Mouse (Mus musculus): ENCODE data around the gene Mical3.
A peak's percentile ranks its signal among the peaks of the same experiment; 100 is the strongest.

Mical3 gene

DNA sequence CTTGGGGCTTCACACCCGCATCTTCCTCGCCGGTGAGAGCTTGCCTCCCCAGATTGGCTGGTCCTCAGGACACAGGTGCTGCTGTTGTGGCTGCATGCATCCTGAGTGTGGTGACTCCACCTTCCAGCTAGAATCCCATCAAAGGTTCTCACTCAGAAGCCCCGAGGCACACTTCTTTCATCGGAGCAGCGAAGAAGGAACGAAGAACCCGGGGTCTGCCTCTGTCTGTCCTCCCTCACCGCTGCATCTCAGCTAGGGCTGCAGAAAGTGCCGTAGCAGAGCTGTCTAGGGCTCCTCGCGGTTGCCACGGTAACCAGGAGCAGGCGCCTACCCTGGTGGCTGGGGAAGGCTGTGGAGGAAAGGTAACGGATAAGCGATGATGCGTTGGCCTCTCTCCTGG lies at the start of gene Mical3:
Gene Mical3, minus strand, starts transcription at position 227 of the 400 bp plus-strand sequence.
- DNase-seq, result peak; percentile 67

DNA sequence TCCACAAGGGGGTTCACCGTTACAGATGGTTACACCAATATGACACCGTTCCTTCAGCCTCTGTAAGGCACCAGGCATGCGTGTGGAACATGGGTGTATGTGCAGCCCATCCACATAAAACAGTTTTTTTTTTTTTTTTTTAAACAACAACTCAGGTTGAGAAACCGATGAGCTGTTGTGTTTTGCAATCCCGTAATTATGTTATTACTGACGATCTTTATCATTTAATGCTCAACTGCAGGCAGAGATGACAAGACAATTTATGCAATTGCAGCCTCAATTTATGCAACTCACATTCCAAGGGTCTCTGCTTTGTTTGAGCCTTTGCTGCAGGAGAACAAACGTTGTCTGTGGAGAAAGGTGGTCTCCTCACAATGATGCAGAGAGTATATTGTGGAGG lies 49.0 kb upstream of the Mical3 start:
- DNase-seq, result no peak

DNA sequence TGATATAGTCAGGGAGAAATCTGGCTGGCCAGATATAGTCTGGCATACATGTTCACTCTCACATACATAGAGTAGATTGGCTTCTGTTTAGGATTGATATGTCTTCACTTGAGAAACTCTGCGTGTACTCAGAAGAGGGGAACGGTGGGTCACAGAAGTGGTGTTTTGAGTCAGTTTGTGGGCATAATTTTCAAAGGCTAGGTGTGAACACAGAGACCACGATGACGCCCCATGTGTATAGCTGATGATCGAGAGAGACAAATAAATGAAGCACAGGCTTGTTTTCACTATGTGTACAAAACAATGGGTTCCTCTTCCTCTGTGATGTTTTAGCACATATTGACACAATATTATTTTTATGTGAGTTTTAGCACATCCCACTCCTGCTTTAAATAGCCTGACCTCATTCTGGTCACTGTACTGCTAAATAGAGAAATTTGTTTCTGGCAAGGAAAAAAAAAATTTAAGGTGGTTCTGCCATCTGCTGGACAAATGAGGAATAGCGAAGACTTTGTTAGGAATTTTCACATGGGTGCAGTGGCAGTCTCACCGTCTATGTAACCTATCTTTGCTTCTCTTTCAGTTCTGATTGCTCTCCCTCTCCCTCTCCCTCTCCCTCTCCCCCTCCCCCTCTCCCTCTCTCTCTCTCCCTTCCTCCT lies 48.0 kb upstream of the Mical3 start:
- DNase-seq, result peak; percentile 67

DNA sequence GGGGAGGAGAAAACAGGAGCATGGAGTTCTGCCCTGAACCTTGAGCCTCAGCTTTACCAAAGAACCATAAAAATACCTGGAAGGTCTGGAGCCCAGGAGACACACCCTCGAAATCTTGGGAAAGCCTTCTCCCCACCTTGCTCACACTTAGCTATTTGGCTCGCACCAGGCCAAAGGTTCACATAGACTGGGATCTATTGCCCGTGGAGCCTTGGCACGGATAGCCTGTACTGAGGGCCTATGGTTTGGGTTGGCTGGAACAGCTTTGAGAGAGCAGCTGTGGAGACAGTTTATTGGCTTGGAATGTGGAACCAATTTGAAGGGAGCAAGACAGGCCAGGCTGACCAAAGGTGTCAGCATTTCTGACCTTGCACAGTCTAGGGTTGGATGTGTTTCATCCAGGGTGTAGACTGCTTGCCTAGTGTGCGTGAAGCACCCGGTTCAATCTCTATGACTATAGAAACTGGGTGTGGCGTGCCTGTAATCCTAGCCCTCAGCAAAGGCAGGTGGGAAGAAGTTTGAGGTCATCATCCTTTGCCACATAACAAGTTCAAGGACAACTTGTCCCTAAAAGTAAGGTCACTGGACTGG lies 46.4 kb upstream of the Mical3 start:
- no peak for DNase-seq

DNA sequence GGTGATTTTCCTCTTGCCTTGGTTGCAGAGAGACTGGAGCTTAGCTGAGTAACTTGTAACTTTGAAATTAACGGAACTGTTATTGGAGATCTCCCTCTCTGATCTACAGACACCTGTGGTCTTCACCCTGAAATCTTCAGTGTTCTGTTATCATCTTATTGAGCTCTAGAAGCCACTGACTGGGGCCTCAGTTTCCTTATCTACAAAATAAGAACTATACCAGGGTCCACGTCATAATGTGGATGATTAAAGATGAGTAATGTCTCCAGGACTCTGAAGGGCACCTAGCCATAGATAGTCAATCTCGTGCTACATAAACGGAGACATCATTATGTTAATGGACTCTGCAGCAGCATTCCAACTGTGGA lies 45.9 kb upstream of the Mical3 start:
- DNase-seq, result no peak

DNA sequence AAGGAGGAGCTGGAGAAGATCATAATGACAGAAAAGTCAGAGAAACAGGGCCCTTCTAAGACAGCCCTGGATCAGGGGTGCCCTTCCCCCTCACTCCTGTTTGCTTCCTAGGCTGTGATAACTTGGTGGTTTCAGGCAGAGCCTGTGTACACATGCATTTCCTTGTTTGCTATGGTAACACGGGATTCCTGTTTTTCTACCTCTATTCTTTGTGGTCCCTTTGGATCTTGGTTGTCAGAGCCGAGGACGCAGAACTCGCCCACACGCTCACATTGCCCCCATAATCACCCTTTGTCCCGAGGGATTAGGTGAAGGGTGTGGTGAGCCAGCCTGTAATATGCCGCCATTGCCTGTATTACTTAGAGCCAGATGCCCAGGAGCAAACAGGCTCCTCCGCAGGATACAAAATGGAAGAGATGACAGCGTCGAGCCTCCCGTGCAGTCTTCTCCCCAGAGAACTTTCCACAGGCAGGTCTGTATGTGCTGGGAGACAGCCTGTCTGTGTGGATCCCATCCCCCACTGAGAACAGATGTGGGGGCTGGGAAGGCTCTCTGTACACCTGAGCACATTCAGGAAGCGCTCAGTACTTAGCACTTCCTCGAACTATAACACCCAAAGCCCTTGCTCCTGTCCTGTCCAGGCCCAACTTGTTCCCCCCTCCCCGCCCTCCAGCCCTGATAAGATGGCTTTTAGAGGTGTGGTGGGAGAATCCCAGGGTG lies 45.4 kb upstream of the Mical3 start:
- DNase-seq, result no peak

DNA sequence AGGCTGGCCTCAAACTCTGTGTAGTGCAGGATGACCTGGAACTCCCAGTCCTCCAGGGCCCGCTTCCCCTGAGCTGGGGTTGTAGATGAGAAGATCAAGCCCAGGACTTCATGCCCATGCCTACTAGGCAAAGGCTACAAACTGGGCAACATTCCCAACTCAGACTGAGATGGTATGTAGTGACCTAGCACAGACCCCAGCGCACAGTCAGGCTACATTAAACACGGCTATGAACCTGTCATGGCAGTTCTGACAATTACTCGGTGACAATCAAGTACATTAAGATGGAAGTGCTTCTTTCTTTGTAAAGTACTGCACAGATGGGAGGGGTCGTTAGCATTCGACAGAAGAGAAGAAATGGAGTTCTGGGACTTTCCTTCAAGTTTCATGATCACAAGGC lies 44.0 kb upstream of the Mical3 start:
- no peak for DNase-seq

DNA sequence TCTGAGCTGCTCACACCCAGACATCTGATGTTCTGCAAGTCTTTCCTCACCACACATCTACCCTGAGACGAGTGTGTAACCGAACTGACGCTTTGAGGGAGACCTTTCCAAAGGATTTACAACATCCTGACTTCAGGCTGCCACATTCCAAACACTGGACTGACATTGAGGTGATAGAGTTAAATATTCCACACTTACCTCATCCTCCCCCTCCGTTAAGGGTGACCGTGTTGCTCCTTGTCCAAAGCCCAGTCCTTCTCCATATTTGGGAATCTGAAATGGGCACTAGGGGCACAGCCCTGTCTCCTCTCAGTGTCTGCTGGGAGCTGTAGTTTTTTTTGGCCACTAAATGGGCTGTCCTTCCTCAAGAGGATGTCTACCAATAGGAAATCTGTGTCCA lies 42.7 kb upstream of the Mical3 start:
- DNase-seq, result no peak

DNA sequence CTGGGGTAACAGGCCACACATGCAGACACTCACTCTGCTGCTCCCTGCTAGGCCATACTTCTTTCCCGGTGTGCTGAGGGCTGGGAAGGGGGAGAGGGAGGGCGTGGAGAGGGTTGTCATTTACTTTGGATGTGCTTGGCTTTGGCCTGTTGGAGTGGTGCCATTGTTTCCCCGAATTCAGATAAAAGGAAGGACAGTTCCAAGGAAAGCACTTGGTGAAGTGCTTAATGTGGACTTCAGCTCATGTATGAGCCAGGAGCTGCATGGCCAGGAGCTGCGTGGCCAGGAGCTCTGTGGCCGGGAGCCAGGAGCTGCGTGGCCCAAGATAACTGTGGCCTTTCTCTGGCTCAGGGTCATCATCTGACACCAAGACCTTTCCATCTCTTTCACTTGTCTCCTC lies 40.3 kb upstream of the Mical3 start:
- no peak for DNase-seq

DNA sequence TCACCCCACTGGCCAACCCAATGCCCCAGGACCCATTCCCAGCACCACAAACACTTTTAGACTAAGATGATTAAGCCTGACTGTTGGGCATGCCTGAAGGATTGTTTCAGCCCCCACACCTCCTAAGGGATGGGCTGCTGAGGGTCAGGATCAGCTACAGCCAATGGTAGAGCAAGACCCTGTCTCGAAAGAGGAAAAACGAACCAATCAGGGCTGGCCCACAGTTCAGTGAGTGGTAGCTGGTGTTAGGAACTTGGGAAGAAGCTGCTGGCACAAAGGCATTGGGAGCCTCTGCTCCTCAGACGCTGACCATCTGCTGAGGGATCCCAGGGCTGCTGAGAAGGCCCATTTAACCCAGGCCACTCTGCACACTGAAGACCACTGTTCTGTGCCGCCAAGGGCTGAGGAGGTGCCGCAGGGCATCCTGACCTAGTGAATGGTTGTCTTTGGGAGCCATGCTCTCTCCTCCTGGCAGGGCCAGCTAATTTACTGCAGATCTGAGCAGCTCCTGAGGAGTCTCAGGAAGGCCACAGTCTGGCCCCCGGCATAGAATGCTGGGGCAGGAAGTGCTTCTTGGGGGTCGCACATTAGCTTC lies 36.7 kb upstream of the Mical3 start:
- DNase-seq, result no peak

DNA sequence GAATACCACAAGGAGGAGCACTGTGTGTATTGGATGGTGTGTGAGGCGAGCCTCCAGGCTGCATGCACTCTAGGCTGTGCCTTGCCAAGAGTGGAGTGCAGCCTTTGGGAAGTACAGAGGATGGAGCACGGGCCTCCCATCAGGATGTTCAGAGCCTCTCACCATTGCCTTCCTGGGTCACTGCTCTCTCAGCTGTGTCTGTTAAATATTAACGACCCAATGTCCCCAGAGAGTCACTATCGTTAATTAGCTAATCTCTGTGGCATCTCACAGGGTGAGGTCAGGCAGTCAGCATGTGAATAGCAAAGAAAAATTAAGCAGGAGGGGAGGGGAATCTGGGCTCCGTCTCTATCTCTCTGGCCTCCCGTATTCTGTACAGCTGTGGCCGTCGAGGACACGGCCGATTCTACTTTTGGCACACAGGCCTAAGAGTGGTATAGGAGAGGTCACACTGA lies 35.3 kb upstream of the Mical3 start:
- DNase-seq, result no peak

DNA sequence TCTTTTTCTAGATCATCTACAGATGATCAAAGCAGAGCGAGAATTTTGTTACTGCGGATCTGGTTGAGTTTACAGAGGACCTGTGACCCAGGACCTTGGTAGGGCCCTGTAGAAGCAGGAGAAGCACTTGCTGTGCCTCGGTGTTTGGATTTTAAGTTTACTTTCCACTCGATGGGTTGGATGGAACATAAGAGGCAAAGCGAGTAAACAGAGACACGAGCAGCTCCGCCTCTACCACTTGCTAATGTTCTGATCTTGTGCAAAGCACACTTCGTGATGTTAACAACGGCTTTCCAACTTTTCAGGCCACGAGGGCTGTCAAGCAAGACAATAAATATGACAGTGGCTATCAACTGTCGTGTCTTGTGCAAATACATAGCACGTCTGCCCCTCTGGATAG lies 31.8 kb upstream of the Mical3 start:
- DNase-seq, result no peak

DNA sequence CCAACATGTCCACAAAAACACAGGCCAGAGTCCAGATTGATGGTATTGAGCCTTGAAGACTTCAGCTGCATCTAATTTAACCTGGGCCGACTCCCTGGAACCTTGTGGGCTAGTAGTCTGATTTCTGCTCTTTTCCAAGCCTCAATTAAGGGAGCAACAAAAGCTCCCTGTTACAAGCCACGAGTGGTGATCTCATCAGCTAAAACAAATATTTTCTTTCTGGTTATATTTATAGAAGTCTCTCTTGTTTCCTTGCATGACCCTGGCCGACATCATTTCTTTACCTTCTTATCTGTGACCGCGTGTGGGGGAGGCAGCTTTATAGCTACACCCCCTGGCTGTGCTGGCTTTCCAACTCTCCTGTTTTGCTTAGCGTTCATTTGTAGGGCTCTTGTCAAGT lies 29.3 kb upstream of the Mical3 start:
- no peak for DNase-seq

DNA sequence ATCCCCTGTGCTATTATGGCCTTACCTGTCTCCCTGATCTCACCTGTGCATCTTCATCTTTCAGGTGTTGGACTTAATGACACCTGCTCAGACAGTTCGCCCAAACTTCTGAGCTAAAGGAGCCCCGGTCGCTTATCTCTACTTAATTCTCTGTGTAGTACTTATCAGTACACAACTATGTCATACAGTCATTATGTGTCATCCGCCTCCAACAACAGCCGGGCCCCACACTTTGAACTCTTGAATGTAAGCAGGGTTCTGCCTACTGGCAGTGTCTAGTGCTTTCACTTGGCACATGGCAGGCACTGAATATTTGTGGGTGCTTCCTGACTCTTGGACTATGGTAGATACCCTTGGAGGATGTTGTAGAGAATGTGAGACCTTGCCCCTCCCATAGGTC lies 28.8 kb upstream of the Mical3 start:
- no peak for DNase-seq

DNA sequence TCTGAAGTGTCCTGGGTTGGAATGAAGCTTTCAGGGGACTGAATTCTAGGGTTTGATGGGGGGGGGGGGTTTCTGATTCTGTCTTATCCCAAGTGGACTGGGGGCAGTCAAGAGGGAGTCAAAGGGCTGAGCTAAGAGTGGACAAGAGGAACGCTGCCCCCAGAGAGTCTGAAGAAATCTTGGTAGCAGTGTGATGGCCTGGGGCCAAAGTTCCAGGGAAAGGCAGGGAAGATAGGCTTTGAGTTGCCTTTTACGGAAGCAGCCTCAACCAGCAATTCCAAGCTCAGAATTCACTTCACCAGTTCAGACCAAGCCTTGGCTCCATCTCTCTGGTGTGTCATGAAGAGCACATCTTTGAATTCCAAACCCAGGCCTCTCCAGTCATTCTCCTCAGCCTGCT lies 25.2 kb upstream of the Mical3 start:
- no peak for DNase-seq

DNA sequence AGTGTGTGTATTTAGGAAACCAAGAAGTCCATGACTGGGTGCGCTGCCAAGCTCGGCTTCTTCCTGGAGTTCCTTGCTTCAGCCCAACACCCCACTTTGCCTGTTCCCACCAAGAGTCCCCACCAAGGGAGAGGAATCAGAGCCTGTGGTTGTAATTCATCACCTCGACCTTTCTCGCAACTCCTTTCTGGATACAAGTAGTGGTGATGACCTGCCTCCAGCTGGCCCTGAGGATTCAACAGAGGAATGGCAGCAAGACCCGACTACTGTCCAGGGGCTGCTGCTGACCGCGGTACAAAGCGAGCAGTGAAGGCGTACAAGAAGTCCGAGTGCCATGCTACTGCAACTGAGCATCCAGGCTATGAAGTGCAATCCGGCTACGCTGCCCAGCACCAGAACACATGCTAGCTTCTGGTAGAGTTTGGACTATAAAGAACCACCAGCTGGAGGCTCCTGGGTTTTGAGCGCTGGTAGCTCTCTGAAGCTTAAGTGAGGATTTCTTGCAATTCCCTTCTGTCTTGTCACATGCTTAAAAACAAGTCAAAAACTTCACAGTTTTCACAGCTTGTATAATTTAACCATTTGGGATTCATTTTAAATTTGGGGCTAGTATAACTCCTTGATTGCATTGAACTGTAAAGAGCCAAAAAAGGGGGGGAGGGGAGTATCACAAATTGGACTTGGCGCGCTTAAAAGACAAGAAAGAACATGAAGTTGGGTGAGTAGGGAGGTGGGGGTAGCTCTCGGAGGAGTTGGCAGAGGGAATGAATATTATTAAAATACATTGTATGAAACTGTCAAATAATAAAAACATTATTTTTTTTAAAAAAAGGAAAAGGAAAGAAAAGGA lies 23.9 kb upstream of the Mical3 start:
- no peak for DNase-seq

DNA sequence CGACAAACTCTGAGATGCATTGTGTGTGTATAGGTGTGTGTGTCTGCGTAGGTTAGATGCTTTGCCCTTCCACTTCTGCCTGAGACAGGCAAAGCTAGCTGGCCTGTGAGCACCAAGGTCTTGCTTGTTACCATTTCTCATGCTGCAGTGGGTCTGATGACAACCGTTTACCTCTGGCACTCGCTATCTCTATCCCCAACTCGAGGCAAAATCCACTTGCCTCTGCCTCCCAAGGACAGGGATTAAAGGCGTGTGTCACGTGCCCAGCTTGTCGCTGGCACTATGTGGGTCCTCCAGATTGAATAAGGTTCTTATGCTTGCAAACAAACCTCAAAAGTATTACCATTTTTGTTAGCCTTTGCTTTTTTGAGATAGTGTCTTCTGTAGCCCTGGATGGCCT lies 22.4 kb upstream of the Mical3 start:
- DNase-seq, result no peak

DNA sequence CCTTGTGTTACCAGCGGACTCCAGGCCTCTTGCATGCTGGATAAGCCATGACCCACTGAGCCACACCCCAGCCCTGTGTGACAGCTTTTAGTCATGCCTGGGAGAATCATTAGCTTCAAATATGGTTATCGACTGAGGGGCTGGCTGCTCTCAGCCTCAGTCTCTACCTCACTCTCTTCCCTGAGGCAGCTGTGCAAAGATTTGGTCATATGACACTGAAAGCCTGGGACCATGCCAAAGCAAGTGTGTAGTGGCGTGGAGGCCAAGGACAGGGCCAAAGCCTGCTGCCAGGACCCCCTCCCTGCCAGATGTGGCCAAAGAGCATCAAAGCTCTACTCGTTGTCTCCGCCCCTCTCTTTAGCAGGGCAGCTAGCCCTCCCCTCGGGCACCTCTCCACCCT lies 20.9 kb upstream of the Mical3 start:
- DNase-seq, result no peak

DNA sequence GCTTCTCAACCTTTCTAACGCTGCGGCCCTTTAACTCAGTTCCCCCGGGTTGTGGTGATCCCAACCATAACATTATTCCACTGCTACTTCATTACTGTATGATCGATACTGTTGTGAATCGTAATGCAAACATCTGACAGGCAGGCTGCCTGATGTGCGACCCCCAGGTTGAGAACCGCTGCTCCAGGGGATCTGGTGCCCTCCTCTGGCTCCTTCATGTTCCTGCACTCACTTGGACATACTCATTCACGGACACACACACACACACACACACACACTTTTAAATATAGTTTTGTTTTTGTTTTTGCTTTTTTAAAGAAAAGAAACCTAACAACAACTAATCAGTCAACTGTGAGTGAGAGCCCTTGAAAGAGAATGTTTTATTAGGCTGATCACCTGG lies 19.3 kb upstream of the Mical3 start:
- DNase-seq, result no peak

DNA sequence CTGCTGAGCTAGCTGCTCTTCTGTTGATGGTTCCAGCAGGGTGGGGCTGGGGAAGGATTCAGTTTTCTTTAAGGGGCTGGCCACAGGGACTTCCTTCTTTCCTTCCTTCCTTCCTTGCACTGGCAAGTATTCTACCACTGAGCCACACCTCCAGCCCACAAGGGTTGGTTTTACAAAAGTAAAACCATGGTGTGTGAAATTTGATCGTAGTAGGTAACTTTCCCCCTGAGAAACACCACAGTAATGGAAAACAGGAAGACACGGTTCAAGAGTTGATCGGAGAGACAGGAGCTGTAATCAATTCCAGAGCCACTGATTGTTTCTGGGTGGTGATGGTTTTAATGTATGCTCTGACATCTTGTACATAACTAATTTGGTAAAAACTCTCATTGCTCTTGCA lies 18.6 kb upstream of the Mical3 start:
- no peak for DNase-seq

DNA sequence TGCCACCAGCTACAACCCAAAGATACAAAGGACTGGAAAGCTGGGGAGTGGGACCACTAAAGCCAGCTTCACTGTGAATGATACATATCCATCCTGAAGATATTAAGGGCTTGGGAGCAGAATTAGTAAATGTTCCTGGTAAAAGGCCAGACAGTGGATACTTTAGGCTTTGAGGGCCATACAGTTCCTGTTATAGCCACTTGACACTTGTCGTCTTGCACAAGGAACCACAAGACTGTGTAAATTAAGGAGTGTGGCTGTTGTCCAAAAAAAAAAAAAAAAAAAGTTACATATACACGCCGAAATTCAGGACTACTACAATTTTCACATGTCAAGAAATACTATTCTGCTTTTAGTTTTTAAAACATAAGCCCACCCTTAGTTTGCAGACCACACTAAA lies 17.6 kb upstream of the Mical3 start:
- DNase-seq, result no peak

DNA sequence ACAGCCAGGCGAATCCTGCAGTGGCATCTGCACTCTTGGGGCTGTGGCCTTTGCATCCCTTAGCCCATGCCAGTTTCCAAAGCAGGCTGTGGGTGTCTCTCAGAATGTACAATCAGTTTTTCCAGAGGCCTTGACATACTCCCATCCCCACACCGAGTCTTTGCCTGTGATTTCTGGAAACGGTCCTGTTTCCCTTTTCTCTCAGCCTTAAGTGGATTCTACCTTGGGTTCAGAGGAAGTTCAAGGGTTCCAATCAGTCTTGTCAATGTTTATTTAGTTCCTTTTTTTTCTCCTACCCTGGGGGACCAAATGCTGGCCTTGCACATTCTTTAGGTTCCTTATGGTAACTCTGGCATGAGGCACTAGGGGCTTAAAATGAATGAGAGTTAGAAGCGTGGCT lies 16.0 kb upstream of the Mical3 start:
- no peak for DNase-seq

DNA sequence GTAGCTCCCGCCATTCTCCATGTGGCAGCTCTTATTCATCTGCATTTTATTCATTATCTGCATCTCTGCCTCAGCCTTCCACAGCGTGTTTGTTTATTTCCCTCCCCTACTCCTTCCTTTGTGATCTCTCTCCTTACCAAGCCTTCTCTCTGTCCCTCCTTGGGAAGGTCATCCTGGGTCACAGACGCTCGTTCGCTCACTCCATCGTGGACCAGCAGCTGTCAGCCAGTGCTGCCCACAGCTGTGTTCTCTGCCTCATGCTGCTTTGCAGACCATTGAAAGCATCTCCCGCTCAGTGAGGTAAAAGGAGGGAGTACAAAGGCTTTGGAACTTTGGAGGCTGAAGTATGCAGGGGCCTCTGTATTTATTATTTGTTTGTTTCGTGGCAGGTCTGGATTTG lies 15.1 kb upstream of the Mical3 start:
- DNase-seq, result no peak

Data from cerebellum, adult 11 months (tissue).